Mouse (Mus musculus): Measurements from ENCODE around the gene Kcnn1. TPM values are rescaled to one million over a fixed set of nuclear protein-coding genes. Genes with fewer than 3 reads are reported as not detected.
"Not testable (repeated sequence)": the region's sequence is repeated elsewhere in the genome, so short reads cannot be mapped to it uniquely, and the experiment has no call there.

Kcnn1 gene
- polyA plus RNA-seq, 1 experiment from 2014 or later = 8.0 TPM

DNA sequence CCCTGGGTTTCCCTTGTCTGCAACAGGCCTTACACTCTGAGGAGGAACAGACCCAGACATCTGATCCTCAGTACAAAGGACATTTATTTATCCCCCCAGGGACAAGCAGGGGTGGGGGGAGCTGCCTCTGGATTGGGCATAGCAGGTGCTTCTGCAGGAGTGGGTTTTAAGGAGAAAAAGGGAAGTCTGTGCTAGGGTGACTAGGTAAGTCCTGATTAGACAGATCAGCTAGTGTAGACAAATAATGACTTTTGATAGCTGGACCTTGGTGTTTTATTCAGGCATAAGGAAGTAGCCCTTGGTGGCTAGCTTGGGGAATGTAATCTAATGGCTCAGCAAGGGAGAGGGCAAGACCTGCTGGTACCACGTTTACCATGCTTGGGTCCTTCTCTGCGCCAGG is 36.2 kb upstream of the Kcnn1 start:
- in situ Hi-C loops (cut with MboI; ENCODE audit: low pct_unique_long_range_greater_than_20kb) = loop anchor here (5.0 to 25.0 kb wide), 2 partner anchors 58 to 463 kb away; partner anchors contain the start of genes Ocel1 and Use1
- no peaks in the 10 kb centered on the region for H3K27me3 ChIP-seq
- ChIA-PET POLR2A (interaction anchor here (0.6 to 0.8 kb wide), 3 partner anchors 23 to 1182 kb away, joined by 3 to 4 read pairs (median 3); no protein-coding TSS in a partner anchor), CTCF (interaction anchor here (1.2 to 3.5 kb wide), 4 partner anchors 17 to 65 kb away, joined by 3 to 18 read pairs (median 11); no protein-coding TSS in a partner anchor)
- DNase-seq (ENCODE audit: low read depth, low spot score) (no peak), ATAC-seq (no peak)
- TF ChIP-seq CTCF (IDR thresholded peaks at IDR 0.05) = no peak

DNA sequence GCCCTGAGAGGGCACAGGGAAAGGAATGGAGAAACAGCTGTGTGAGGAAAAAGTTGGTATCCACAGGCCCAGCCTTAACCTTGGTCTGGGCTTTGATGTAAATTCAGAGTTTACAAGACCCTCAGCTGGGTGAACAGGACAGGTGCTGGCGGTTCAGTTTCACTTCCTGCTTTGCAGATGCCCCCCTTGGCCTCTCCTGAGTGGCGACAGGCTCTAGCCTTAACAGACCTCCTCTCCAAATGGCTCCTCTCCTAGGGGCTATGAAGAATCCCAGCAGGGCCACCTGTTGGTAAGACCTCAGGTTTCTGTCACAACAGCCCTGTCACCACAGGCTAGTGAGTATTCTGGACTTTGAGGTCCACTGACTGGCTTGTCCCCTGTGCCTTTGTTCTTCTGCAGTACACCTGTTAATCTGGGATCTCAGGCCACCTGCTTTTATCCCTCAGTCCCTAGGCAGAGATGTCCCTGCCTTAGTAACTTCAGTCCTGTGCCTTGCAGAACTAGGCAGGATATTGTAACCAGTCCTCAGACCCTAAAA is 35.7 kb upstream of the Kcnn1 start:
- CTCF ChIA-PET = interaction anchor here (0.6 to 3.5 kb wide), 10 partner anchors 17 to 66 kb away, joined by 3 to 27 read pairs (median 6); no protein-coding TSS in a partner anchor
- POLR2A ChIA-PET = no interaction called here
- ATAC-seq (no peak), DNase-seq (ENCODE audit: low read depth, low spot score) (no peak)
- no peaks in the 10 kb centered on the region for H3K27me3 ChIP-seq
- in situ Hi-C loops (cut with MboI; ENCODE audit: low pct_unique_long_range_greater_than_20kb) = loop anchor here (5.0 to 25.0 kb wide), 2 partner anchors 59 to 464 kb away; partner anchors contain the start of genes Ocel1 and Use1
- no peak for TF ChIP-seq CTCF (IDR thresholded peaks at IDR 0.05)

DNA sequence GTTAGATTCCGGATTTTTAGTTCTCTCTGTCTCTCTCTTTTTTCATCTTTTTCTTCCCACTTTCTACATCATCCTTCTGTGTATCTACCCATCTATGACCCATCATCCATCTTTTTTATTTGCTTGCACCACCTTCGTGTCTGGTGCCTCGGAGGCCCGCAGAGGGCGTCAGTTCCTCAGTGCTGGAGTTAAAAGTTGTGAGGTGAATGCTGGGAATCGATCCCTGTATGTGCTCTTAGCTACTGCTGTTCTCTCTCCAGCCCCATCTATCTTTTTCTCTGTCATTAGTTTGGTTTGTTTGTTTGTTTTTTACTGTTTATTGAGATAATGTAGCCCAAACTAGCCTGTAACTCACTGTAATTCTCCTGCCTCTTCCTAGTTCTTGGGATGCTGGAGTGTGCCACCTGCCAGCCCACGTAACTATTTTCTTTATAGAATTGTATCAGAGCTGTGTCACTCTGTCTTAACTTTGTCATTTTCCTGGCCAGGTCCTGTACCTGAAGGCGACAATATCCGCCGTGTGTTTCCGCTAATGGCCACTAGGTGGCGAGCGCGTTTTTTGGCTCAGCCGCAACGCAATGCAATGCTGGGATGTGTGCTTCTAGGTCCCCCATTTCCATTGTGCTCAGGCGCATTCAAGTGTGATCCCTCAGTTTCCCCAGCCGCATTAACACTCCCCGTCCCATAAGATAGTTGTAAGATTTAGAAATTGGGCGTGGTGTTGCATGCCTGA is 34.8 kb upstream of the Kcnn1 start:
- ChIA-PET POLR2A (interaction anchor here (1.9 kb wide), 1 partner anchor 17 kb away, joined by 13 read pairs; no protein-coding TSS in a partner anchor), CTCF (interaction anchor here (0.6 to 3.5 kb wide), 16 partner anchors 10 to 67 kb away, joined by 3 to 27 read pairs (median 4); partner anchors contain the start of gene Ccdc124)
- ATAC-seq (peak; percentile 32), DNase-seq (ENCODE audit: low read depth, low spot score) (no peak)
- no peaks in the 10 kb centered on the region for H3K27me3 ChIP-seq
- in situ Hi-C loops (cut with MboI; ENCODE audit: low pct_unique_long_range_greater_than_20kb) = loop anchor here (5.0 to 25.0 kb wide), 2 partner anchors 59 to 464 kb away; partner anchors contain the start of genes Ocel1 and Use1
- TF ChIP-seq CTCF (IDR thresholded peaks at IDR 0.05) = no peak

DNA sequence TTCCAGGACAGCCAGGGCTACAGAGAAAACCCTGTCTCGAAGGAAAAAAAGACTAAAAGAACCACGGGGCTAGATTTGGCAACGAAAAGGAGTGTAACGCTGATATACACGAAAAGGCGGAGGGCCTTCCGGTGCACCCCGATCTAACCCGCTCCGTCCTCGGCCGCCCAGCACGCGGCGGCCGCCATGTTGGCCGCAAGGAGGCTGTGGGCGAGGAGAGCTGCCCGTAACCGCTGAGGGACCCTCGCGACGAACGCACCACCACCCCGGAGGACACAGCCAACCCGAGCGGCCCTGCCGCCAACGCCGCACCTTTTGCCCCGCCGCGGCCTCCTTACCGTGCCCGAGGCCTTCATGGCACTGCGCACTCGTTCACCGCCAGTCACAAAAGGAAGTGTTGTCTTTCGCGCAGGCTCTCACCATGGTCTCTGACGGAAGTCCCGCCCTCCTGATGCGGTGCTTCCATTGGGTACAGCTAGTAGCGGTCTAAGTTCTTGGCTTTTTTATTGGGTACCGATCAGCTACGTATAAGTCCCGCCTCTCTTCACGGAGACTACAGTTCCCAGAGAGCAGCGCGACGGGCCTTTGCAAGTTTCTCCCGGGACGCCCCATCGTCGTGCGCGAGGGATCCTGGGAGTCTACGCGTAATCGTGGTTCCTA is 34.1 kb upstream of the Kcnn1 start, which contains the start of gene Rpl18a:
Gene Rpl18a, minus strand, starts transcription at position 392 of the 660 bp plus-strand sequence.
- ChIA-PET POLR2A (interaction anchor here (0.9 to 1.9 kb wide), 2 partner anchors 8 to 17 kb away, joined by 3 to 13 read pairs; no protein-coding TSS in a partner anchor), CTCF (interaction anchor here (1.2 to 3.5 kb wide), 15 partner anchors 11 to 67 kb away, joined by 3 to 27 read pairs (median 5); partner anchors contain the start of gene Ccdc124)
- TF ChIP-seq CTCF (IDR thresholded peaks at IDR 0.05) = no peak
- ATAC-seq (peak; percentile 93), DNase-seq (ENCODE audit: low read depth, low spot score) (no peak)
- in situ Hi-C loops (cut with MboI; ENCODE audit: low pct_unique_long_range_greater_than_20kb) = loop anchor here (5.0 to 25.0 kb wide), 2 partner anchors 60 to 465 kb away; partner anchors contain the start of genes Ocel1 and Use1
- no peaks in the 10 kb centered on the region for H3K27me3 ChIP-seq

DNA sequence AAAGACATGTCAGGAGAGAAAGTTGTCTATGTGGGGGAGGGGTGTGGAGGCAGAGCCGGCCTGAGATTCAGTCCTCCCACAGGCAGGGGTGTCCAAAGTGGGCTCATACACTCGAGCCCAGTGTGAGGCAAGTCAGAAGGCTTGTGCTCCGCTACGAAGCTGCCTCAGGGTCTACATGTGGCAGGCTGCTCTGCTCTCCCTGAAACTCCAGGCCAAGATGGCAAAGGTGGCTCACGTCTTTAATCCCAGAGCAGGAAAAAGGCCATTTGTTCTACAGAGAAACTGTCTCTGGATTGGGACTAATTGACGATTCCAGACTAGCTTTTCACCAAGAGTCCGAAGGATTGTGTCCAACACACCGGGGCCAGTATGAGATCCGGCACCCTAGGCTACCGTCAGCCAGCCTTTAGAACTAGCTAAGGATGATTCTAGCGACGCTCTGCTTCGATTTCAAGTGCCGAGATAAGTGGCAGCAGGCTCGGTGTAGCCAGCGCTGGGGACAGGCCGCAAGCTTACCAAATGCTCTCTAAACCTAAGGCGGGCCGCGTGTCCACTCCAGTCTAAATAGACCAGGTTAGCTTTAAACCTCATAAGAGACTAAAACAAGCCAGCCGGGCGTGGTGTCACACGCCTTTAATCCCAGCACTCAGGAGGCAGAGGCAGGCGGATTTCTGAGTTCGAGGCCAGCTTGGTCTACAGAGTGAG is 33.4 kb upstream of the Kcnn1 start:
- DNase-seq (ENCODE audit: low read depth, low spot score) (no peak), ATAC-seq (no peak)
- TF ChIP-seq CTCF (IDR thresholded peaks at IDR 0.05) = no peak
- no peaks in the 10 kb centered on the region for H3K27me3 ChIP-seq
- ChIA-PET POLR2A (interaction anchor here (0.9 to 1.9 kb wide), 2 partner anchors 9 to 16 kb away, joined by 3 to 13 read pairs; no protein-coding TSS in a partner anchor), CTCF (interaction anchor here (1.3 to 3.5 kb wide), 7 partner anchors 12 to 58 kb away, joined by 3 to 27 read pairs (median 8); partner anchors contain the start of gene Ccdc124)
- in situ Hi-C loops (cut with MboI; ENCODE audit: low pct_unique_long_range_greater_than_20kb) = loop anchor here (5.0 to 25.0 kb wide), 2 partner anchors 61 to 466 kb away; partner anchors contain the start of genes Ocel1 and Use1

DNA sequence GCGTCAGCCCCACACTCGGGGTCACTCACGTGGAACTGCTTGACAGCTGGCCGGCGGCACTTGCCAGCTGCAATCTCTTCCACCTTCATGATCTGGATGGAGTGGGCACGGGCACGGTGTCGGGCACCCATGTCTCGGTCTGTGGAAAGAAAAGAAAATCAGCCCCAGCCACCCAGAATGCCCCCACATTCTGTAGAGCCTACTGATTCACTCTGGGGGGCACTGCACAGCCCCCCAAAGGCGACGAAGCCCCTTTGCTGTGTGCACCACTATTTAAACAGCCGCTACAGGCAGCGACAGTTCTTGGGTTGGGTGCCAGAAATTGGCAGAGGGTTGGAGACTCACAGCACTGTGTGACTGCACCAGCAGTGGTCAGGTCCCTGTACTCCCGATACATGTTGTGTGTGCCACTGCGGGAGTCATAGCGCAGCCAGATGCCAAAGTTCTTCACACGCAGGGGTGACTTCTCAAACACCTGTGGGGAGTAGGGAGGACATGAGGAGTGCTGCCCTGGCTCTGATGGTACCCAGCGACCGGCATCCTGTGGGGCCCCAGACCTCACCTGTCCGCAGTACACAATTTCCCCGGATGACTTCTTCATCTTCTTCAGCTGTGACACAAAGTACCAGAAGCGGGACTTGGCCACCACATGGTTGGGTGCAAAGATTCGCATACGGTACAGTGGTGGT is 32.7 kb upstream of the Kcnn1 start:
- in situ Hi-C loops (cut with MboI; ENCODE audit: low pct_unique_long_range_greater_than_20kb) = loop anchor here (5.0 to 25.0 kb wide), 2 partner anchors 62 to 467 kb away; partner anchors contain the start of genes Ocel1 and Use1
- POLR2A ChIA-PET = interaction anchor here (1.9 kb wide), 2 partner anchors 15 kb away, joined by 9 to 13 read pairs; no protein-coding TSS in a partner anchor

DNA sequence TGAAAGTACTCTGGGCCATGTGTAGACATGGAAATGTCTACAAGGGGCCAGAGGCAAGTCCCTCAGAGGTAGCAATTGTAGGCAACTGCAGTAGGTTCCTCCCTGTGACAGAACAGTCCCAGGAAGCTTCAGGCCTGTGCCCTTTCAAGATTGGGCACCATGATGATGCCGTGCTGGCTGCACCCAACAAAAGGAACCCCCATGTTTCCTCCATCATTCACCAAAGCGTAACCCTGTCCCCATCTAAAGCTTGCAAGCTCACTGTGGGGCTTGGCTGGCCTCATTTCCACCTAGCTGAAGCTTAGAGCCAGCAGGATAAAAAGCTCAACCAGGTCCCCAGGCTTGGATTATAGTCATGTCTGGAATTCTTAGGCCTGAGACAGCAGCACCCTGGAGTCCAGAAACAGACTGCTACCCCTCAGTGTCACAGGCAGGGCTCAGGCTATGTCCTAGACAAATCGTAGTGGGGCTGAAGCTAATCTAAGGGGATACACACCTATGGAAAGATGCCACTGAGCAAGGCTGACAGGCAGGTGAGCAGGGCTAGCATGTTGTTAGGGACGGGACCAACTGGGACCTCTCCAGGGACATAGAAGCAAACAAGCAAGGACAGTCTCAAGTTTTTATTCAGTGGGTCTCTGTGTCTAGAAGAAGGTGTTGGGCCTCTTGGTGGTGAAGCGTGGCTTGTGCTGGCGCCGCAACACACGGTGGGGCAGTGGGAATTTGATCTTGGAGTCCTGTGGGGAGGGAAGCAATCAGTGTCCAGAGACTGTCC is 31.9 kb upstream of the Kcnn1 start:
- ChIA-PET POLR2A (interaction anchor here (1.3 to 1.9 kb wide), 2 partner anchors 14 to 18 kb away, joined by 3 to 9 read pairs; no protein-coding TSS in a partner anchor), CTCF (interaction anchor here (1.1 to 2.5 kb wide), 3 partner anchors 12 to 22 kb away, joined by 3 to 6 read pairs (median 3); partner anchors contain the start of gene Ccdc124)
- in situ Hi-C loops (cut with MboI; ENCODE audit: low pct_unique_long_range_greater_than_20kb) = loop anchor here (5.0 to 25.0 kb wide), 2 partner anchors 62 to 467 kb away; partner anchors contain the start of genes Ocel1 and Use1
- TF ChIP-seq CTCF (IDR thresholded peaks at IDR 0.05) = no peak
- DNase-seq (ENCODE audit: low read depth, low spot score) = no peak
- no peaks in the 10 kb centered on the region for H3K27me3 ChIP-seq
- no peak for ATAC-seq

More for the DNA sequence above, 32.7 kb upstream of the Kcnn1 start:
- not testable (repeated sequence) for DNase-seq (ENCODE audit: low read depth, low spot score); H3K27me3 ChIP-seq; ATAC-seq
- CTCF ChIA-PET = interaction anchor here (2.5 to 3.5 kb wide), 4 partner anchors 16 to 54 kb away, joined by 8 to 27 read pairs (median 15); partner anchors contain the start of gene Ccdc124

DNA sequence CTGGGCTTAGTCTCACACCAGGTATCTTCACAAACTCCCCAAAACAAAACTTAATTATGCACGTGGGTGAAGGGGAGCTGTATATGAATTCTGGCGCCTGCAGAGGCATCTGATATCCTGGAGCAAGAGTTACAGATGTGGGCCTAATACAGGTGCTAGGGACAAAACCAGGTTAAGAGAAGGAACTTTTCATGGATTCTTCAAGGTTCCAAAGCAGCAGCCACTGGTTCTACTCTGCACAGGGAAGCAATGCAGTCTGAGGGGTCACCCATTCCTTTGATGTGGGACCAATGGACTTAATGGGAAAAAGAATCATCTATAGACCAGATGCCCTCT is 31.3 kb upstream of the Kcnn1 start:
- TF ChIP-seq CTCF (IDR thresholded peaks at IDR 0.05) = no peak
- in situ Hi-C loops (cut with MboI; ENCODE audit: low pct_unique_long_range_greater_than_20kb) = loop anchor here (25.0 kb wide), 1 partner anchor 468 kb away; the partner anchor contains the start of genes Ocel1 and Use1
- no peak for ATAC-seq
- ChIA-PET CTCF (interaction anchor here (1.1 to 2.5 kb wide), 3 partner anchors 12 to 21 kb away, joined by 3 to 6 read pairs (median 3); partner anchors contain the start of gene Ccdc124), POLR2A (interaction anchor here (0.7 to 1.9 kb wide), 3 partner anchors 14 to 17 kb away, joined by 3 to 9 read pairs (median 3); no protein-coding TSS in a partner anchor)
- no peak for DNase-seq (ENCODE audit: low read depth, low spot score)
- H3K27me3 ChIP-seq = no peaks in the 10 kb centered on the region
